Mouse (Mus musculus) kidney, postnatal 0 days (tissue): Measurements from ENCODE around the gene Gm21972. TPM values are rescaled to one million over a fixed set of nuclear protein-coding genes. Genes with fewer than 3 reads are reported as not detected.

ENCODE experiments used
- ATAC-seq: fragments of 200-750 bp; cut with Nextera tagmentation; replicated peaks from 2 replicates; pipeline ENCODE4 v1.8.0; 2017; ENCODE audit warnings: low read depth, moderate number of reproducible peaks, moderate TSS enrichment, moderate library complexity; ENCODE audit not compliant: low FRiP score
- DNase-seq: peaks from one replicate; pipeline ENCODE4 v3.0.0-alpha.2; 2016; ENCODE audit warnings: low spot score
- H3K27ac ChIP-seq: fragments of 300-500 bp; sonication (generic); 2 replicates; pipeline ENCODE4 v1.5.1; 2014; ENCODE audit warnings: mild to moderate bottlenecking
- H3K27me3 ChIP-seq: fragments of 300-500 bp; sonication (generic); 2 replicates; pipeline ENCODE4 v1.6.1; 2014; ENCODE audit warnings: low read length, mixed read lengths; ENCODE audit not compliant: insufficient read depth
- H3K36me3 ChIP-seq: fragments of 300-500 bp; sonication (generic); 2 replicates; pipeline ENCODE4 v1.6.1; 2014; ENCODE audit warnings: low read length, mixed read lengths; ENCODE audit not compliant: insufficient read depth
- H3K4me1 ChIP-seq: fragments of 300-500 bp; sonication (generic); replicated peaks from 2 replicates; pipeline ENCODE4 v1.6.1; 2014; ENCODE audit warnings: antibody characterized with exemption, low read length, mixed read lengths; ENCODE audit not compliant: insufficient read depth
- H3K4me2 ChIP-seq: fragments of 300-500 bp; sonication (generic); 2 replicates; pipeline ENCODE4 v1.6.1; 2014; ENCODE audit warnings: mild to moderate bottlenecking, low read length, moderate library complexity, mixed read lengths
- H3K4me3 ChIP-seq: fragments of 300-500 bp; sonication (generic); replicated peaks from 2 replicates; pipeline ENCODE4 v1.5.1; 2014; ENCODE audit warnings: low read depth, low read length
- H3K9ac ChIP-seq: fragments of 300-500 bp; sonication (generic); 2 replicates; pipeline ENCODE4 v1.6.1; 2014; ENCODE audit warnings: low read depth, low read length
- H3K9me3 ChIP-seq: fragments of 300-500 bp; sonication (generic); replicated peaks from 2 replicates; pipeline ENCODE4 v1.6.1; 2016; ENCODE audit warnings: low read length, inconsistent platforms, mixed read lengths
- CTCF ChIP-seq: IDR thresholded peaks from 2 replicates; pipeline ENCODE4 v1.5.1; 2016; ENCODE audit warnings: antibody characterized with exemption, low read depth, mild to moderate bottlenecking, moderate library complexity
- WGBS: fragments of 180-500 bp; shearing (Covaris S2); extraction: QIAGEN DNeasy Blood & Tissue Kit; methylation state at CpG from one replicate; pipeline ENCODE4 v1.1.7; 2014; 5-methylcytosine and 5-hydroxymethylcytosine counted together
- polyA plus RNA-seq: library from polyadenylated mRNA; unstranded; fragments of >200 nt; fragmentation: Nextera tagmentation; extraction: Ambion mirVana; gene quantifications from 2 replicates; pipeline ENCODE4 v1.2.1, GENCODE M21; 2015

The Gm21972 gene
- not detected in 2 replicates for polyA plus RNA-seq

DNA sequence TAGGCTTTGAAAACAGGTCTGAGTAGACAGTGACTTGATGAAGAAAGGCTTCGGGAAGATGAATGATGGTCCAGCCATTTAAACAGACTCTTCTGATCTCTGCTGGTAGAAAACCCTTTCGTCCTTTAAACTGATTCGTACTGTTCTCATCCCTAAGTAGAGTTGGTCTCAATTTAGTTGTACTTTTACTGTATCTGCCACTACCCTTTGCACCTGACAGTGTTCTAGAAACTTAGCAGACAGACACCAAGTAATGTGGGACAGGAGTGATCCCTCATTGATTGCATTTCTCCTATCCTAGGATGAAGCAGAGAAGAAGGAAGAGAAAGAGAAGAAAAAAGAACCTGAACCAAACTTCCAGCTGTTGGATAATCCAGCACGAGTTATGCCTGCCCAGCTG lies at the start of gene Gm21972:
Gene Gm21972 (plus strand): TSS at position 301 of the 400 bp plus-strand sequence.
- H3K9ac ChIP-seq, result no peak within 1 kb of the TSS
- ATAC-seq (no peak), DNase-seq (no peak)
- peaks cover 43% of the 10 kb centered on the region for H3K36me3 ChIP-seq
- no peak within 1 kb of the TSS for H3K27ac ChIP-seq
- no peak for TF ChIP-seq CTCF
- no peaks in the 10 kb centered on the region for H3K9me3 ChIP-seq
- no peak within 1 kb of the TSS for H3K4me3 ChIP-seq
- 97% methylated on average over 4 of the region's 4 CpGs for WGBS
- no peak within 1 kb of the TSS for H3K4me2 ChIP-seq
- H3K4me1 ChIP-seq, result no peaks in the 10 kb centered on the region
- H3K27me3 ChIP-seq, result no peaks in the 10 kb centered on the region

DNA sequence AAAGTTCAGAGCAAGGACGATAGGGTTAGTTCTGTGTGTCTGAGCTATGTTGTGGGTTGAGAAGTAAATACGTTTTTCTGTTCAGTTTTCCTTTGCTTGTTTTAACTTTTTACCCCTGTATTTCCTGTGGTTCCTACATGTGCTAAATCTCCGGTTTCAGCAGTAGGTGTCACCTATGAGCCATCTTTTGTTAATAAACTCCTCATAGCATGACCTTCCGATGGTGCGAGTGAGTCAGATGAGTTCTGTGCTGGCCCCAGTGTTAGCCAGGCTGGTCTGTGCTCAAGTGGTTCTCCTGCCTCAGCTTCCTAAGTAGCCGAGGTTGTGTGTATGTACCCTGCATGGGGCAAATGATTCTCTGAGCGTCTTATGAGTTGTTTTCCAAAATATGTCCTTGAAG lies 39.0 kb upstream of the Gm21972 start:
- H3K9me3 ChIP-seq, result no peaks in the 10 kb centered on the region
- WGBS, result 76% methylated on average over 7 of the region's 7 CpGs
- peak; percentile 40 for DNase-seq
- no peak overlapping the region for H3K4me3 ChIP-seq
- TF ChIP-seq CTCF, result peak; percentile 34; the same call in 1 of the 2 replicates
- no peaks in the 10 kb centered on the region for H3K4me1 ChIP-seq
- H3K27me3 ChIP-seq, result no peaks in the 10 kb centered on the region
- peaks cover 27% of the 10 kb centered on the region; the same call in 1 of the 2 replicates for H3K36me3 ChIP-seq
- H3K9ac ChIP-seq, result no peak overlapping the region
- no peak for ATAC-seq
- H3K4me2 ChIP-seq, result no peak overlapping the region
- H3K27ac ChIP-seq, result no peak overlapping the region

DNA sequence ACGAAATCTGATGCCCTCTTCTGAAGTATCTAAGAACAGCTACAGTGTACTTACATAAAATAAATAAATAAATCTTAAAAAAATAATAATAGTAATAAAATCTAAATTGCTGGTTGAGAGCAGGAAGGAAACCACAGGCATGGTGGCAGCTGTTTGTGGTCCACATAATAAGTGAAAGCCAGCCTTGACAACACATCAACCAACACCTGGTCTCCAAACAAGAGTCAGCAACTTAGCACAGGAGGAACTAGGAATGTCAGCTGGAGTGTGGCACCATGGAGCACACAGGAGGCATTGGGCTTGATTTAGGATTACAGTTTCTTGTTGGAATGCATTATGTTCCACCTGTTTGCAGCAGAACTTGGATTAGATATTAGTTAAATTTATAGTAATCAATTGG lies 28.4 kb upstream of the Gm21972 start:
- Histone ChIP-seq H3K9me3 (no peaks in the 10 kb centered on the region), H3K27ac (no peak overlapping the region), H3K4me1 (no peaks in the 10 kb centered on the region), H3K4me2 (no peak overlapping the region), H3K27me3 (no peaks in the 10 kb centered on the region), H3K9ac (no peak overlapping the region), H3K36me3 (0 out of 2 replicates have a peak, but pooled peaks cover 16% of the 10 kb centered on the region), H3K4me3 (no peak overlapping the region)
- TF ChIP-seq CTCF, result no peak
- ATAC-seq (no peak), DNase-seq (no peak)
- WGBS, result 95% methylated on average over 1 of the region's 1 CpGs

DNA sequence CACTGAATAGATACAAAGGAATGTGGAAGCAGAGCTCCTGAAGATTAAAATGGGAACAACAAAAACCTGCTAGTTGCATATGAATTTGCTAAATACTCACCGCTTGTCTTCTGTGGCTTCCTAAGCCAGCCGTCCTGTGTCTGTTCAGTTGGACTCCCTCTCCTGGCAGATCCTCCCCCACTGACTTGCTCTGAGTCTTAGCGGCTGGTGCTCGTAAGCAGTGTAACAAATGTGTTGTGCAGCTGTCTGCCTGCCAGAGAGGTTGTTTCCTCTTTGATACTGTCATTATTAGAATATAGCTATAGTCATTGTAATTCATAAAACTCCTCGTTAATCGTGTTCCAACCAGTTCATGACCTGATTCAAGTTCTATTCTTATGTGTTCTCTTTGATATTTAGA lies 21.7 kb upstream of the Gm21972 start, which contains the start of gene Htr2b:
Gene Htr2b (minus strand): TSS at position 192 of the 400 bp plus-strand sequence.
- peak; percentile 40; the same call in 1 of the 2 replicates for TF ChIP-seq CTCF
- Histone ChIP-seq H3K36me3 (0 out of 2 replicates have a peak, but pooled peaks cover 5% of the 10 kb centered on the region), H3K4me2 (no peak within 1 kb of the TSS), H3K9ac (no peak within 1 kb of the TSS), H3K9me3 (no peaks in the 10 kb centered on the region), H3K4me1 (no peaks in the 10 kb centered on the region), H3K27ac (no peak within 1 kb of the TSS), H3K4me3 (no peak within 1 kb of the TSS), H3K27me3 (no peaks in the 10 kb centered on the region)
- WGBS, result 19% methylated on average over 6 of the region's 6 CpGs
- ATAC-seq (peak; percentile 82), DNase-seq (peak; percentile 93)

DNA sequence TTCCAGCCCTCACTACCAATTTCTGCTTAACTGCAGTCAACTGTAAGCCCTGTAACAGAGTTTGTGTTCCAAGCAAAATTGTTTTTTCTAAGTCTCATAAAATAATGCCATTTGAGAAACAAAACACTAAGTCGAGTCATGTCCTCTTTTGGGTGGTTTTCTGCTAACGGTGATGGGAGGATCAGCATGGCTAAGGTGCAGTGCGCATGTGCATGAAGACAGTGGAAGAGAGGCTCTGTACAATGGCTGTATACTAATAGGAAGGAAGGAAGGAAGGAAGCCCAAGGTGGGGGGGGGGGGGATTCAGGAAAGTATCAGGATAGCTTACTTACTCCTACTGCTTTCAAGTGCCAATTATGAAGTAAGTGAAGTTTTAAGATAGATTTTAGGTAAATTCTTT lies 19.3 kb upstream of the Gm21972 start:
- no peak for TF ChIP-seq CTCF
- H3K9me3 ChIP-seq, result no peaks in the 10 kb centered on the region
- H3K27ac ChIP-seq, result no peak overlapping the region
- no peak overlapping the region for H3K9ac ChIP-seq
- H3K4me3 ChIP-seq, result no peak overlapping the region
- no peaks in the 10 kb centered on the region for H3K4me1 ChIP-seq
- no peak overlapping the region for H3K4me2 ChIP-seq
- no peaks in the 10 kb centered on the region for H3K27me3 ChIP-seq
- DNase-seq (peak; percentile 62), ATAC-seq (no peak)
- WGBS, result 50% methylated on average over 3 of the region's 3 CpGs
- H3K36me3 ChIP-seq, result peaks cover 7% of the 10 kb centered on the region

DNA sequence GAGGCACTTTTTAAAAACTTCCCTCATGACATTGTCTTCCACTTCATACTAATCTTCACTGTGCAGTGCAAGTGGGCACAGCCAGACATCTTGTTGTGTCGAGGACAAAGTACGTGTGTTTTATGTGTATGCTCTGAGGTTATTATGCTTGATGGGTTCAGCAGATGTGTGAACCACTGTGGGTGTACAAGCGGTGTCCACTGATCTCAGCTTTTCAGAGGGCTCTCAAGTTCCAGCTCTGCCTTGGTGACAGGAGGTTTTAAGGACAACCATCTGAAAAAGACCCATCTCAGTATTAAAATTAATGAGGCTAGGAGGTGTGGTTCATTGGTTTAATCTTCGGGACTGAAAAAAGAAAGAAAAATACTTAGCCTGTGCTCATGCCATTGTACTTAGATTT lies 13.9 kb upstream of the Gm21972 start:
- Histone ChIP-seq H3K9ac (no peak overlapping the region), H3K27me3 (no peaks in the 10 kb centered on the region), H3K27ac (no peak overlapping the region), H3K4me2 (no peak overlapping the region), H3K36me3 (peaks cover 13% of the 10 kb centered on the region), H3K4me3 (no peak overlapping the region), H3K9me3 (no peaks in the 10 kb centered on the region), H3K4me1 (no peaks in the 10 kb centered on the region)
- no peak for TF ChIP-seq CTCF
- peak; percentile 68; the same call in 1 of the 2 replicates for ATAC-seq
- DNase-seq, result peak; percentile 80
- WGBS, result 53% methylated on average over 4 of the region's 4 CpGs

DNA sequence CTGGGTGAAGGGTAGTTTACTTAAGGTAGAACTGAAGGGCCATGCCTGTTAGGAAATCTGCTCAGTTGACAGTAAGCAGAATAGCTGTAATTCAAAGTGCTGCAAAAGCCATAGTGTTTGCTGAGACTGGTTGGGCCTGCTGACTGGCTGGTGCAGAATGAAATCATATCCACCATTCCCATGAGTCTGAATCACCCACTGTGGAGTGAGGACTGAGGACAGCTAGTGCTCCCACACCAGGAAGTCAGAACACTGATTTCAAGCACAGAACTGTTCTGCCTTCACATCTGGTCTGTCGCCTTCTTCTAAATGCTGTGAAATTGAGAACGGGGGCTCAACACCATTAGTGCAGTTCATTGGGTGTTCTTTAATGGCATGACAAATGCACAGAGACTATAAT lies 7.4 kb upstream of the Gm21972 start:
- 86% methylated on average over 2 of the region's 2 CpGs for WGBS
- Histone ChIP-seq H3K36me3 (peaks cover 15% of the 10 kb centered on the region), H3K9ac (no peak overlapping the region), H3K9me3 (no peaks in the 10 kb centered on the region), H3K4me3 (no peak overlapping the region), H3K4me2 (no peak overlapping the region), H3K4me1 (no peaks in the 10 kb centered on the region), H3K27ac (no peak overlapping the region), H3K27me3 (no peaks in the 10 kb centered on the region)
- no peak for ATAC-seq
- TF ChIP-seq CTCF, result no peak
- DNase-seq, result no peak
